Mouse (Mus musculus) common myeloid progenitor, adult 5-6 weeks (primary cell): Measurements from ENCODE around the gene Jph2. TPM values are rescaled to one million over a fixed set of nuclear protein-coding genes. Genes with fewer than 3 reads are reported as not detected.

ENCODE experiments used
- ATAC-seq: replicated peaks from 2 replicates; pipeline ENCODE4 v1.8.0; 2016; ENCODE audit warnings: low read depth, mild to moderate bottlenecking, moderate TSS enrichment, inconsistent platforms; ENCODE audit not compliant: poor library complexity, severe bottlenecking
- total RNA-seq: library from RNA; stranded (forward); fragments of 200-1000, 187-1606 nt; gene quantifications from 2 replicates; pipeline ENCODE4 v1.2.3, GENCODE M21; 2017

The Jph2 gene
- total RNA-seq = not detected in 2 replicates

DNA sequence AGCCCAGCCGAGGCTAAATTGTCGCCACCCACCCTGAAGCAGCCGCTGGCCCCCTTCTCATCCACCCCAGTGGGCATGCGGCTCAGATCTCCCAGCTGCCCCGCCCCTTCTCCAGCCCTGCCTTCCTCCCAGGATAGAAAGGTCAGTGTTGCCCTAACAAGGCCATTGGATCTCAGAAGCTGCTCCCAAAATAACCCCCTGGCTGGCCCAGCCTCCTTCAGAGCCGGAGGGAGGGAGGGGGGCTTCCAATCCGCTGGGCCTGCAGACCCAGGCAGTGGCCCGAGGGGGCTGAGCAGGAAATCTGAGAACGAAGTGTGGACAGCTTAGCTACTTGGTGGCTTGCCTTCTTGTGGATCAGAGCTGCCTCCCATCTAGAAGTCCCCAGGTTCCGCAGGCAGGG, at the start of gene Jph2:
Gene Jph2 (minus strand): TSS at position 89 of the 400 bp plus-strand sequence.
- no peak for ATAC-seq

GRCm38 (mm10) chr2:163447375-163447774, 49.6 kb upstream of the Jph2 start:
- no peak for ATAC-seq

DNA sequence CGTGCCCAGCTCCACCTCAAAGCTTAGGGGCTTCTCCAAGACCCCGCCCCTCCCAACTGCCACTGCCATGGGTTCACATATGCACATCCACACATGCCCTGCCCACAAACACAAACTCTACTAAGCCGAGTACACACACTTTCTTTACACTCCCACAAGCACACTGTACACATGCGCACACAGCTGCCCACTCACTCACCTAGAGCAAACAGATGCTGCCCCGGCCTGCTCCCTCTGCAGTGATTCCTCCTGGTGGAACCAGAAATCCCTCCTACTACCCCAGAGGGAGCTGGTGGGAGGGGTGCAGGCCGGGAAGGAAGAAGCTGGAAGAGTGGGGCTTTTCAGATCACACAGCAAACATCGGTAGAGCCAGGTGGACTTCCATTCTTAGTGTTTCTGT, 46.2 kb upstream of the Jph2 start:
- ATAC-seq = no peak

DNA sequence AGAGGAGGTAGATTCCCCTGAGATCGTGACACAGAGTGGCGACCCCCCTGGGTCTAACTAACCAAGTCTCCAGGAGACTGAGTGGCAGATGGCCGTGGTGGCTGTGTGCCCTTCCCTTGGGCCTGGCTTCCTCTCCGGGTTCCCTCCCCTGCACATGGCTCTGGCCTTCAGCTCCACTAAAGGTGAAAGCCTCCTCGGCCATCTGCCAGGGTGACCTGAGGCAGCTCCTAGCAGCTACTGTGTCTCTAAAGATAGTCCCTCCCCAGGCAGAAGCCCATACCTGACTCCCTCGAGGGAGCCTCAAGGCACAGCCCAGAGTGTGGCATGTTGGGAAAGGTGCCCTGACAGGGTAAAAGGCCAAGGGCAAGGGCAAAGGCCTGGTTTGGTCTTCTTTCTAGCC, 45.8 kb upstream of the Jph2 start:
- ATAC-seq = no peak

DNA sequence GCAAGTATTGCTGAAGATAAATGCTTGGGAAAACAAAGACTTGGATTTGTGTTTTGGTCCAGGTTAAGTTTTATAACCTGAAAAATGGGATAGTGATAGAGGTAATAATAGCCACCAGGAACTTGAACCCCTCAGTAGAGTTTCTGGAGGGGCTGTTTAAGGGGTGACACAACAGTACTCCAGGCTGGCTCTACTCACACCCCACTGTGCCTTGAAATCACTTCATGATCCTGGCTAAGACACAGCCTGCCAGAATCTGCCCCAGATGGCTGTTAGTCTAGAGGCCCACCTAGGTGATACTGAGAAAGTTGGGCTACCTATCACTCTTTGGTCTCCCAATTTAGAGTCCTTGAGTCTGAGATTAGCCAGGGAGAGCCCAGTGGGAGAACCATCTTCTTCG, 41.7 kb upstream of the Jph2 start:
- ATAC-seq = no peak

- peak; percentile 76; the same call in 1 of the 2 replicates for ATAC-seq
These were observed 41.0 kb upstream of the Jph2 start for GRCm38 (mm10) chr2:163438619-163439451.

GRCm38 (mm10) chr2:163438246-163438618, 40.4 kb upstream of the Jph2 start, which contains the start of gene Gdap1l1:
TSS of gene Gdap1l1 (plus strand) at chr2:163438476.
- ATAC-seq = peak; percentile 24; the same call in 1 of the 2 replicates

DNA sequence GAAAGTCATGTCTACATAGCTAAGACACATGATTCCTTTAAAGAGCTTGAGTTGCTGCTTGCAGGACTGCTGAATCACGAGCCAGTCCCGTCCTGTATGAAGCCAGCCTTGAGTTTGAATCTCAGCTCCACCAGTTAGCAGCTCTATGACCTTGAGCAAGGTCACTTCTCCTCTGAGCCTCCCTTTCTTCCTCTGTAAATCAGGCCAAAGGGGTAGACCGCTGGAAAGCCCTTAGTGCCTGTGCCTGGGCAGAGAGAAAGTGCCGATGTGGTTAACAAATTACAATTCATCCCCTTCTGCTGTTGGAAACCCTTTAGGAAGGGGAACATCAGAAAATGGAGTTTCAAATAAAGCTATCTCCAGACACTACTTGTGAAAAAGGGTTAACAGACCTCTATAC, 40.0 kb upstream of the Jph2 start:
- ATAC-seq = no peak

- ATAC-seq = 0 out of 2 replicates have a peak, but pooled peaks have one; percentile 18
These were observed 36.2 kb upstream of the Jph2 start for GRCm38 (mm10) chr2:163433971-163434370.

- ATAC-seq = no peak
These were observed 33.5 kb upstream of the Jph2 start for GRCm38 (mm10) chr2:163431289-163431688.

DNA sequence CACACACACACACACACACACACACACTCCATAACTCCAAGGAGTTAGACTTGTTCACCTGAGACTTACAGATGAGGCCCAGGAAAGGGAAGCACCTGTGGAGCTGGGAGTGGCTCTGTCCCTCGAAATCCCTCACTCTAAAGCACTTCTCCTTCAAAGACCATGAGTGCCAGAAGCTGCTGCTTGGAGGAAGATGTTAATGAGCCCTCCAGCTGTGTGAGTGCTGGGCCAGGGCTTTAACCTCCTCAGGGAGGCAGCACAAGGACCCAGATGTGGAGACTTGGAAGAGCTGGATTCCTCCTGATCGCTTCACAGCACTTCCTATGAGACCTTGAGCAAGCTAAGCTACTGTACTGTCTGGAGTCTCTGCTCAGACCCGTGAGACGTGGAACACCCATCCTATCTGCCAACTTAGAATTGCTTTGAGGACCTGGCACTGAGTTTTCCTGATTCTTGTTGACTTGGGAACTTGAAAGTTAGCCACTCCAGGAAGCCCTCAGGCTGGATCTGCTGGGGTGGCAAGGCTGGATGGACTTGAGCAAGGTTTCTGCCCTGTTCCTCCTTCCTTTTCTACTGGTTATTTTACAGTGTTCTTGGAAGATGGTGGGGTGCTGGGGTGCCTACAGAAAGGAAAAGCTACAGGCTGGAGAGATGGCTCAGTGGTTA, 30.7 kb upstream of the Jph2 start:
- no peak for ATAC-seq

- ATAC-seq = no peak
These were observed 26.8 kb upstream of the Jph2 start, which contains the start of gene Oser1 for GRCm38 (mm10) chr2:163424597-163424996. TSS of gene Oser1 (minus strand) at chr2:163424697.

GRCm38 (mm10) chr2:163422895-163423660, 25.3 kb upstream of the Jph2 start:
- 0 out of 2 replicates have a peak, but pooled peaks have one; percentile 13 for ATAC-seq

GRCm38 (mm10) chr2:163420366-163420886, 22.6 kb upstream of the Jph2 start:
- ATAC-seq = no peak

GRCm38 (mm10) chr2:163419346-163420045, 21.7 kb upstream of the Jph2 start:
- peak; percentile 86 for ATAC-seq

DNA sequence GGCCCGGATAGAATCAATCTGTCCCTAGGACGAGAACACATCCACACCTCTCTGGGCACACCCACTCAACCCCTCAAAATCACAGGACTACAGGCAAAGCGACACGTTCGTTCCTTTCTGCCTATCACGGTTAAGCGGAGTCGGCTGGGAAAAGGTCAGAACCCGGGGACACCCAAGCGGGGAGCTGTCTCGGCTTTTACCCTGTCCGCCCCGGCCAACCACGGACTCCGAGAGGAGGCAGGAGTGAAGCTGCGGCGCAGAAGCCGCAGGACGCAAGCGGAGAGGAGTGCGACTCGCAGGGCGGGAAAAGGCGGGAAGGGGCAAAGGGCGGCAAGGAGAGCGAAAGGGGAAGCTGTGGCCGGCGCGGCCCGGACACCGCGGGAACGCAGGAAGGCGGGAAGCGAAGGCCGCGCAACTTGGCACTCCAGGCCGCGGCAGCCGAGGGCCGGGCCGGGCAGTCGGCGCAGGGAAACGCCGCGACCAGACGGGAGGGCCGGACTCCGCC, 21.1 kb upstream of the Jph2 start:
- ATAC-seq = peak; percentile 38

DNA sequence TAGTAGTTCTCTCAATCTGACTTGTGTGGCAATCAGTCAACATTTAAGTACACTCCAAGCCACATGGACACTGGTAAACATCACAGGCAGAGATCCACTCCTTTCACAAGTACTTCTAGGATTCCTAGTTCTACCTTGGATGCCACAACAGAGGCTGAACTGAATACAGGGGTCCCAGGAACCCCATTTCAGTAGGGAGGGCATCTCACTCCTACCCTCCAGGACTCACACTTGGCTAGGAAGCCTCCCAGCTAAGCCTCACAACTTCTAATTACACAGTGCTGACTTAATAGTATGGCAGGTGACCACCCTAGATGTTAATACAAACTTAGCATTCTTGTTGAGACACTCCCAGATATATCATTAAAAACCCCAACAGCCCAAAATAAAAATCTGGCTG, 20.0 kb upstream of the Jph2 start:
- ATAC-seq = no peak

GRCm38 (mm10) chr2:163417026-163417425, 19.2 kb upstream of the Jph2 start:
- no peak for ATAC-seq

- no peak for ATAC-seq
These were observed 15.2 kb upstream of the Jph2 start for GRCm38 (mm10) chr2:163412846-163413590.
